Mouse (Mus musculus) adipocyte (in vitro differentiated cells): ENCODE measurements around the gene Cpeb4.

Source experiments
- DNase-seq: peaks from one replicate; pipeline ENCODE4 v3.0.0-alpha.2; 2016; ENCODE audit warnings: low spot score

Gene Cpeb4

DNA sequence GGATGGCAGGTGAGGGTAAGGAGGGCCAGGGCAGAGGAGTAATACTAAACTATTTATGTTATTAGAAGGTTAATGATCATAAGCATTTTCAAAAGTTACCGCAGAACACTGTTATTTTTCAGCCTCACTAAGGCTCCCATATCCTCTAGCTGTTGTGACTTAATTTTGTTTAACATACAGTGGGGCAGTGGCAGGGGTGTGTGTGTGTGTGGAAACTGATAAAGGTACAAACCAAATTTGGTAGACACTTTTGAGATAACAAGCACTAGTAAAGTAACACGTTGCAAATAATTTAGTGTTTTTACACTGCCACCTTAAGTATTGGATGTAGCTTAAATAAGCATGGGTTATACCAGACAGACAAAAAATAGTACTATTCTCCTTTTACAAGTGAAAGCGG, 24.9 kb downstream of the Cpeb4 start:
- DNase-seq = no peak

DNA sequence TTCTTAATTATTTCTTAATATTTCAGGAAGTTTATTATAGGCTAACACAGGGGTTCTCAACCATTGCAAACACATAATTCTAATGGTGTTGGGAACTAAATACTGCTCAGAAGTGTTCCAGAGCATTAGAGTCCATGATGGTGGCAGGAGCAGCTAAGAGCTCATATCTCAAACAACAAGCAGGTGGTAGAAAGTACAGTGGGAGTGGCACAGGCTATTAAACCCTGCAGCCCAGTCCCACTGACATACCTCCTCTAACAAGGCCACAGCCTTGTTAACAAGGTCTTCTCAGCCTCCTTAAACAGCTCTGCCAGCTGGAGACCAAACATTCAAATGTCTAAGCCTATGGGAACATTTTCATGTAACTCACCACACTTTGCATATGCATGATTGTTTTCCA, 27.2 kb downstream of the Cpeb4 start:
- no peak for DNase-seq

DNA sequence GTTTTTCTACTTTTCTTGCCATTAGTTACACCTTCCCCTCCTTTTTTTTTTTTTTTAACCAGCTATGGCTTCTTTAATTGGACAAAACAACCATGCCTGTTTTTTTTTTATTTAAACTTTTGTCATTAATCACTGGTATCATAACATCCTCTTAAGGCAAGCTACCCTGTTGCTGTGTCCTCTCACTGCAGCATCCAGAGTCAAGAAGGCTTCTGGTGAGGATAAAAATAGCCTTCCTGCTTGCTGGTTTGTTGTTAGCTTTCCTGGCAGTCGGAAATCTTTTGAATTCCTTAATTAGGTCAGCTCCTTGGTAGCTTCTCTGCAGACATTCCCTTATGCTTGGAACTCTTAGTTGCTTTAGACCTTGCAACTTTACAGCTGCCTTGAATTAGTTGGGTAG, 28.7 kb downstream of the Cpeb4 start:
- no peak for DNase-seq

DNA sequence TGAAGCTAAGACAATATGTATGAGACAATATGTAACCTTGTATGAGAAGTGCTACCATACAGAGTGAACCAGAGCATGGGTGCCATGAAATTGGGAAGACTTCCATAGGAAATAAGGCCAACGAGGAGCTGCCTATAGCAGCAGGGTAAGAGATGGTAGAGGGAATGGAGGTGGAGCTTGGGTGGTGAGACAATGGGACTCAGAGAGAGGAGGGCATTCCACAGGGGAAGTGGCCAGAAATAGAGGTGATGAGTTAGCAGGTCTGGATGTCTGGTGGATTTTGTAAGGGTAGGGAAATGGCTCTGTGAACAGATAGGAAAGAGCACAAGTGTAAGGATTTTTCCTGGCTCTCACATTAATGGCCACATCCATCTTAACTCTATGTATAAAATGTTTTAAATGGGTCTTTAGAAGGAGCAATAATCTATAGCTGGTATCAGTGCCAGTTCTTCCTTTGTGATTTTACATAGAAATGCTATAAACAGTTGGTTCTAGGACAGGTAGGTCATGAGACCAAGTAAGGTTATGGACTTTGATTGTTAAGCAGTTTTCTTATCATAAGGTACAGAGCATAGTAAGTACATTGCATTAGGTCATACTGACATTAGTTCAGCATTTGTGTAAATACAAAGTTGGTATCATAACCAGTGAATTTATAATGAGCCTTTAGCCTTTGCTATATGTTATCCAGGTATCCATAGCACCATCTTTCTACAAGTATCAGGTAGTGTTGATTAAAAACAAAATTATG, 30.4 kb downstream of the Cpeb4 start:
- DNase-seq = no peak

DNA sequence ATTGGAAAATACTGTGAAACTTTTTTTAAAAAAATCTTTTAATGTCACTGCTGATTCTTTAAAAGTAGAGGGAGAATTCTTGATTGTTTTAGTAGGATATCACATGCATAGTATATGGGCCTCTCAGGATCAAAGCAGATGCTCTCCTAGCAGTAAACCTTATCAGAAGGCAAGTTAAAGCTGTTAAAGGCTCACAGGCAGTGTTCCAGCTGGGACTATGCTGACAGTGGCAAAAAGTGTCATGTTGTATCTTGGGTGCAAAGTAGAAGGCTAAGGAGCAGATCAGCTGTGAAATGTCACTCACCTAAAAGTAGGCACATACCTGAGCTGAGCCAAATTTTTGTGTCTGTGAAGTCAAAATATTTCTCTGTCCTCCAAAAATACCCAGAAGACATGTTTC, 34.5 kb downstream of the Cpeb4 start:
- DNase-seq = no peak

DNA sequence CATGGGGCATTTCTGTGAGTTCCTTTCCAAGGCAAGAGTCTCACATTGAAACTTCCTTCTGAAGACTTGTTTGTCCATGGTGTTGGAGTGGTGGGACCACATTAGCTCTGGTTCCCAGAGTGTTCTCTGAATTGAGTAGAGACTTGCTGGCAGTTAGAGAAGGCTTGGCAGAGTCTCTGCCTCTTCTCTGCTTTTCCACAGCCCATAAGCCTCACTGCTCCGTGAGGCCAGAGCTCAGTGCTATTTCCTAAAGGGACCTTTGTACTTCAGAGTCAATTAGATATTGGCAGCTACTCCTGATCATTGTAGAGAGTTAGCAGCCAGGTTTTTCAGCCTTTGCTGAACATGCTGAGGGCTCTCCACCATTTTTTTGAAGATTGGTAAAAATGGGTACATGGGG, 35.6 kb downstream of the Cpeb4 start:
- peak; percentile 41 for DNase-seq

DNA sequence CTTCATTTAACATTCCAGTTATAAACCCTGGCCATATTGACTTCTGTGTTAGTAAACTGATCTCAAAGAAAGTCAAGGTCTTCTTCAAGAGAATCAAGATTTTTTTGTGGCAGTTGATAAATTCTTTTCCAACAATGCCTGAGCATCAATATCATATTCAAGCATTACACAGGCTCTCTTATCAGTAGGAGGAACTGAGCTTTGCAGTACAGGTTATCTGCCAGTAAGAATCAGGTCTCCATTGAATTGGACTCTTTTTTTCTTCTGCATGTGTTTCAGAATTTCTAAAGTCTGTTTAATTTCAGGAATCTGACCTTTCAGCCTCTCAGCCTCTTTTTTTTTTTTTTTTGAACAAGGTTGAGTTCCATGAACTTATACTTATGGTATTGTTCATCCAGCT, 40.9 kb downstream of the Cpeb4 start:
- no peak for DNase-seq

DNA sequence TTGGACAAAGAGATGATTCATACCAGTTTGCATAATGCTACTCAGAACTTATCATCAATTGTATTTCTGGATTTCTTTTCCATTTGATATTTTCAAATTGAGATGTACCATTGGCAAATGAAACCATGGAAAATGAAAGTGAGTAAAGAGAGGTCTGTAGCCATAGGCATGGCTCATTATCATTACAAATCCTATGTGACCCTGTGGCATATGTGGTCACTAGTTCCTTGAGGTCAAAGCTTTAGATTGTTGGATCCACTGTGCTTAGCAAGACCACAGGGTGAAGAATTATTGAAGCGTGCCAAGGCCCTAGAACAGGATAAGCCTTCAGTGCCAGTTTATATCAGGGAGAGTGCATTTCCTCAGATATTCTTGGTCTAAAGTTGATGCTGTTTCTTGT, 45.8 kb downstream of the Cpeb4 start:
- DNase-seq = no peak

DNA sequence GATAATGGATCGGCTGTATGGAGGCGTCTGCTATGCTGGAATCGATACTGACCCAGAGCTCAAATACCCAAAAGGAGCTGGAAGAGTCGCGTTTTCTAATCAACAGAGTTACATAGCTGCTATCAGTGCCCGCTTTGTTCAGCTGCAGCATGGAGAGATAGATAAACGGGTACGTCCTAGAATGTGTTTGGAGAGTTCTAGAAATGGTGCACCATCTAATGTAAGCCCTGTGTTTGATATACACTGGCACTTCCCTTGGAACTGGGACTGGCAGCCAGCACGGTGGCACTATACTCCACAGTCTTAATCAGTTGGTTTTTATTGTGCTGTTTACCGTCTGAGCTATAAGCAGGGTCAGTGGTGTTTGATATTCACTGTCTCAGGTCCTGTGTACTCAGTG, 58.0 kb downstream of the Cpeb4 start:
- no peak for DNase-seq

DNA sequence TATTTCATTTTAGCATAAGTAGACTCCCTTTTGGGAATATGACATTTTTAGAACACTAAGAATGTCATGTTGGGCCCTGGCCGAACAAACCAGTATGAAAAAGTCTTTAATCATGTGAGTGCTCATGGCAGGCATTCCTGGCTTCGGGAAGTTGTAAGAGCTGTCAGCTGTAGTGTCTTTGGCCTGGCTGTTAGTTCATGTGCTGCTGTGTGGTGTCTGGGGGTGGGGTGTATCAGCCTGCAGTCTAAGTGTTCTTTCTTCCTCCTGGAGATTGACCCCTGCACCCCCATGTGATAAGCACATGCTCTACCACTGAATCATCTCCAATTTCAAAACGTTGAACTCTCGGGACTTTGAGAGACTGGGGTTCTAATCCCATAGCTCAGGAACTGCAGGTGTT, 63.6 kb downstream of the Cpeb4 start:
- peak; percentile 28 for DNase-seq

DNA sequence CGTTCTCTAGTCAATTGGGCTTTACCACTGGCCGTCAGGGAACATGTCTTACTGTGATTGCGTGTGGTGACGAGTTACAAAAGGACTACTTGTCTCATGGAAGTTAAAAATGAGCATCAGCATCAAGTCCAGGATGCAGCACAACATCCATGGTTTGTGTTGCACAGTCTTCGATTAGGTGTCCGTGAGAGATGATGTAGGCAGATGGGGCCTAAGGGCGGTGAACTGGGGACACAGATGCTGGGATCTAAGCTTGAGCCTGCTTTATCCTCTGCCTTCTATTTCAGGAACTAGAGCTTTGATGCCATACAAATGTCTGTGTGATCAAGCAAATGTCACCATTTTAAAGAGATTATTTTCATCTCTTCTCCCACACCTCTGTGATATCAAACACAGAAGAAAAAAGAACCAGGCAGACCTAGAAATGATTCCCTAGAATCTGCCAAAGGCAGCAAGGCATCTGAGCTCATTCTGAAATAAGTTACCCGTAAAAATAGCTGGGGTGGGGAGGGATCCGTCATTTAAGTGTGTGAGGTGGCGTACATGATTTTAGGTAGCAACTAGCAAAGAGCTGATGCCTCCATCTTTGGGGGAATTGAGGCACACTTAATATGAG, 65.0 kb downstream of the Cpeb4 start:
- no peak for DNase-seq

DNA sequence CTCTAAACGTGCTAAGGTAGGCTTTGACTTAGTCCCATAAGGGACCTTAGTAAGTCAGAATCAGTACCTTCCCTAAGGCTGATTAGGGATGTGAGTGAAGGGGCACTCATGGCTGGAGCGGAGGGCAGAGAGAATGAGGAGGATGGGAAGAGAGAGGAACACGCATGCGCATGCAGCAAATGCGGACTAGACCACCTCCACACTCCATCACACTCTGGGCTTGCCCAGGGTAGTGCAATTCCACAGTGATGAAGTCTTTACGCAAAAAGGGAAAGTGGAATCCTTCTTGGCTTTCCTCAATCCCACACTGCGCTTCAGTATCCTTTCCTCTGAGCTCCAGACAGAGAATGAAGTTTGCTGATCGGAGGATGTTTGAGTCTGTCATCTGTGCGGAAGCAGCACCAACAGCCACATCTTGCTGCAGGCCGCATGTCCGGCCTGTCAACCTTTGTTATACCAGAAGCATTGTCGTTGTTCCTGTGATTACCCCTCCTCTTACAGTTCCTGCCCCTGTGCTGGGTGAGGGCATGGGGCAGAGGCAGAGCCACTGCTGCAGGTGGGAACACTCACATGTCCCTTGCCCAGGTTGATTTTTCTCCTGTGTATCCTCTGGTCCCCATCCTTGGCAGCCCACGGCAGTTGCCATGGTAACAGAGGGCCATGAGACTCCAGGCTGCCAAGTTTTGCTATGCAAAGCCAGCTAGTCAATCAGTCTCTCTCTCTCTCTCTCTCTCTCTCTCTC, 69.1 kb downstream of the Cpeb4 start:
- no peak for DNase-seq

DNA sequence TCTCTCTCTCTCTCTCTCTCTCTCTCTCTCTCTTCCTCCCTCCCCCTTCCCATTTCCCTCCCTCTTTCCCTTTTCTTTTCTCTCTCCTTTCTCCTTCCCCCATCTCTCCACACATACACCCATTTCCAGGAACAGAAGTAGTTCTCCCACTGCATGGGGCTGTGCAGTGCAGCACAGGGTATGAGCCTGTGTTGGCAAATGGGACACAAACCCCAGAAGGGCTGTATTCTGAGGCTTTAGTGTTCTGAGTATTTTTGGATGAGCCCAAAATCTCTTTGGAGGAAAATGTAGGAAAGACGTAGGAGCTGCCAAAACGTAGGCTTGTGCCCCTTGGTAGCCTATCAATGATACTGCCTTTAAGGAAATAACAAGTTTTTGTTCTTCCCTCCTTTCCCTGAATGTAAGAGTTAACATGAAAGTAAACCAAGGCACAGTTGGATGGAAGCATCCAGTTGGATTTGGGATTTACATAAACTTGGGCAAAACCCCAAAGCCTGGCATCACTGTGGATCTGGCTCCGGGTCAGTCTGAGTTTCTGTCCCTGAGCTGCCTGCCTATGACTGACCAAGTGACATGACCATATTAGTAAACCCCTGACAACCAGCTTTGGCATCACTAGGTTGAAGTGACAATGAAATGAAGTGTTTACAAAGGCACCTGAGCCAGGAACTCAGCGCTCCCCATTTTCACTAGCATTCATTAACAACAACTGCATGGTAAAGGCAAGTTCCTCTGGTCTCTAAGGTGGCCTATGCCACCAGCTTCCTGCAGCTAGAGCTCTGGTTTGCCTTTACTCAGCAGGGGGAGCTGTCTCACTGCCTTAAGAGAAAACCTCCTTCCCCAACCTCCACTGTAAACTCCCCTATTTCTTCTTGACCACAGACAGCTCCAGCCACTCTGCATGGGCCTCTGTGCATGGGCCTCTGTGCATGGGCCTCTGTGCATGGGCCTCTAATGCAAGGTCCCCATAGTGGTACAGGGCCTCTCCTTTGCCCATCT, 69.9 kb downstream of the Cpeb4 start:
- DNase-seq = no peak

DNA sequence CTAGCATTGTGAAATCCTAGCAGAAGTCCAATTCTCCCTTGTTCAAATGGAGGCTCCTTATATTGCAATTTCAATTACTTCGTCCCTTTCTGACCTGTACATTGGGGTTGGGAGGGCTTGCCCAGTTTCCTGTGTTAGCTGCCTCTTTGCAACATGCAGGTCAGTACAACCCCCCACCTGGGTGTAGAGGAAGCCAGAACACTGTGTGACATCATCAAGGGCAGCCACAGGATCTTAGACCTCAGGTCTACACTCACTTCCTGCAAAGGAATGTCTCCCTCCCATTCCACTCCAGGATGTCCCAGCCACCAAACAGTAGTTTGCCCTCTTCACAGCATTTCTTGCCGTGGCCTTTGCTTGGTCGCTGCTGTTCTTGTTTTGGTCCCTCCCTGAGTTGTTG, 73.5 kb downstream of the Cpeb4 start:
- DNase-seq = no peak

DNA sequence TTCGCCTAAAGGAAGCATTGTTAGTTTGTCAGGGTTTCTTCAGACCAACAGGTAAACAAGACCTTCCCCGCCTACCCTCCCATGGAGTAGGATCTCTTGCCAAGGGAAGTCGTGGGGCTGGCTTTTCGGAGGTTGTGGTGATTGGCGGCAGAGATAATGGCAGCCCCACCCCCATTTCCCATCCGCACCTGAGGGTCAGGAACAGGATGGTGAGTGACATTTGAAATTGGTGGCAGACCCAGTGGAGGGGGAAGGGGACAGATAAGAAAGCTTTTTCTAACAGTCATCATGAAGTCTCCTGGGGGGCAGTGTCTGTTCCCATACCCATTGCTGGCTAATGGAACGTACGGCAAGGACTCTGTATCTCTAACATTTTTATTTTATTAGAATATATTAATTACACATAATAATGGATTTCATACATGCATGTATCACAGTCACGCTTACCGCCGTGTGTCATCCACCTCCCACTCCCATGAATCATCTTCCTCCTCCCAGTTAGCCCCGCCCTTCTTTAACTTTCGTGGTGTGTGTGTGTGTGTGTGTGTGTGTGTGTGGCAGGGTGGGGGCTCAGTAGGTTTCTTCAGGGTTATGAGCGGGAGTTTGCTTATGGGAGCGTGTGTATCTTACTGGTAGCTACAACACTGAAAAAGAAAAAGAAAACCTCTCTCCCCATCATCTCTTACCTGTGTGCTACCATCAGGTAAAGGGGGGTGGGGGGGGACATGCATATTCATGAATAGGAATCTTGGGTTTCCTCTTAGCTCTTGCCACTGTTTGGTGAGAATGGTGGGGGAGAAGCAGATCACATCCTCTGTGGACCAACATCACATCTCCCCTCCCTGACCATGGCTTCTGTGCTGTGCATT, 76.7 kb downstream of the Cpeb4 start:
- DNase-seq = no peak

DNA sequence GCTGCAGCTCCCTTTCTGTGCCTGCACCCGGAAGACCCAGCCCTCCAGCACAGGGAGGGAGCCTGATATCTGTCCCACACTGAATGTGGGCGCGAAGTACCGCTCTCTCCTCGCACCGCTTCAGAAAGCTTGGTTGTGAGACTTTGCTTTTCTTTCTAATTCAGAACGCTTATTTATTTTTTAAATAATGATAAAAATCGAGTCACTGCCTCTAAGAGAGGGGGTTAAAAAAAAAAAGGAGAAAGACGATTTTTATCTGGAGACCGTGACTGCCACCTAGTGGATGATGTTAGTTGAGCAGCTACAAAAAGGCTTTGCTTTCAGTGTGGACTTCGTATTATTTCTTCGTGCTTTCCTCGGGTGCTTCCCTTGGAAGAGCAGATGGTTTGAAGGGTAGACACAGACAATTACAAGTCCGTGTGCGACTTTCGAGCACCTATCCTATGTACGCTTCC, 77.3 kb downstream of the Cpeb4 start:
- DNase-seq = peak; percentile 91

DNA sequence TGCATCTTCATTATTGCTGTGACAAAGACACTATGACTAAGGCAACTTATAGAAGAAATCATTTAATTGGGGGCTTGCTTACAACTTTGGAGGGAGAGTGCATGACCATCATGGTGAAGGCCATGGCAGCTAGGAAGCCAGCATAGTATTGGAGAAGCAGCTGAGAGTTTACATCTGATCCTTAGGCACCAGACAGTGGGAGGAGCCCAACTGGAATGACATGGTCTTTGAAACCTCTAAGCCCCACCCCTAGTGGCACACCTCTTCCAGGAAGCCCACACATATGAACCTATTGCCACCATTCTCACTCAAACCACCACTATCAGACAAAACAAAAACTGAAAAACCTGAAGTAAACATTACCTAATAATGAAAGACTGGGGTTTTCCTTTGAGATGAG, 88.1 kb downstream of the Cpeb4 start:
- DNase-seq = no peak

DNA sequence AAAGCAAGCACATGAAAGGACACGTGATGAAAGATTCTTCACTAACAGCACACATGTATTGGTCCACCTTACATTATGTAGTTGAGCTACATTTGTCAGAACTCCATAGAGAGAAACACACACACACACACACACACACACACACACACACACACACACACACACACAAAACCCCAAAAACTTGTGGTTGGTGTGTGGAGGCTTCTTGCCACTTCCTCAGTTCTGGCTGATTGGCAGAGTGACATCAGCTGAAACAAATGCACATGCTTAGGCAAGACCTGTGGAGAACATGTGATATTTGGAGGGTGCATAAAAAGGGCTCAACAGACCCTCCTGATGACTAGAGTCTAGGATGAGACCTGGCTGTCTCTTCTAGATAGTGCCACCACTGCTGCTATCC, 92.0 kb downstream of the Cpeb4 start:
- no peak for DNase-seq

DNA sequence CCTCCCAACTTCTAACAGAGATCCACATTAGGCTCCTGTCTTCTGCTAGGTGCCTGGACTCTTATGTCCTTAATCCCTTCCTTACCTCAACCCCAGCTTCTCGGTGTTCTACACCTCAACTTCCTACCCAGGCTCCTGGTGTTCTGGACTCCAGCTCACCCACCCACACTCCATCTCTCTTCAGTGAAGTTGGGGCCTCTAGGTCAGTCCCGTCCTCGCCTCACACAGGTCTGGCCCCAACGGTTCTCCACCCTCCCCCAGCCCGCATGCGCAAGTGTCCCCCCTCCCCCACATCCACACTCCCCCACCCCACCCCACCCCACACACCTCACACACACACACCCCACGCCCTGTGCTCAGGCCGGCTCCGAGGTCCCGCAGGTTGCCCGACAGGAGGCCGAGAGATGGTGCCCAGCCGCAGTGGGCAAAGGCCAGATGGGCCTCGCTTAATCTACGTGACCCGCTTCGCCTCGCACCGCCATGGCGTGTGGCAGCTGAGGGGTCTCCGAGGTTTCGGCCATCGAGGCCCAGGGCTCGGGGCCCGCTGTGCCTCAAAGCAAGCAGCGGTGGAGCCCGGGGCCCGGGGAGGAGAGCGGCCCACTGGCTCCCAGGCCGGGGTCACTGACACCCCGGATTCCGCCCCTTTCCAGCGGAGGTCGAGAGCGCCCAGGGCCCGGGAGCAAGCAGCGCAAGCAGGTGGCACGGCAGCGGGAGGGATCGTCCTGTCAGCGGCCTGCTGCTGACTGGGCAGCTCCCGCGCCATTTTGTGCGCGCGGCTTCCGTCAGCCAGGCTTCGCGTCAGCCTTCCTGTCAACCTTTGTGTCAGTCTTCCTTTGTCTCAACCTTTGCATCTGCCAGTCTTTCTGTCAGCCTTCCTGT, 93.5 kb downstream of the Cpeb4 start, which contains the start of gene 4930524B15Rik:
Gene 4930524B15Rik, plus strand, starts transcription at position 337 of the 879 bp plus-strand sequence.
- no peak for DNase-seq

DNA sequence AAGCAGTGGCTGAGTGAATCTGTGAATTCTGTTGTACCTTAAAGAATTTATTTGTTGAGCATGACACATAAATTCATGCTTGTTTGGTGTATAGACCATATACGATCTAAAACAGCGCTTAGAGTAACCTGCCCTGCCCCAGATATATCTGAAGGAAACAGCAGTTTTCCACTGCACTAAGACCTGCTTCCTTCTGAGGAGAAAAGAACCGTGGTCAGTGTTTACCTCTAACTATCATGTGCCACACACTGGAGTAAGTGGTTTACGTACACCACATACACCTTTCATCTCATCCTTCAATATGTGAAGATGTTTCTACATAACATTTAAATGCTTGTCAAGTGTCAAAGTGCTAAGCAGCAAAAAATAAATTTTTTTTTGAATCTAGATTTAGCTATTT, 102.1 kb downstream of the Cpeb4 start:
- no peak for DNase-seq
